In genomic region chr11:5485193-5486011, GRCm38 (mm10) we compare ENCODE assay signal across 8 mouse cellular contexts. TPM values are rescaled to one million over a fixed set of nuclear protein-coding genes. Genes with fewer than 3 reads are reported as not detected.
DNase-seq lines count a peak whose midpoint lies in the region; ATAC-seq lines count a peak whose summit lies in the region.

No protein-coding gene starts in this region.

- H3K4me3 ChIP-seq in embryonic facial prominence, embryonic 11.5 days (ENCODE audit: low read depth, low read length) = peak overlapping the region; percentile 26
- peak overlapping the region; percentile 23 for H3K4me3 ChIP-seq in midbrain, embryonic 11.5 days (ENCODE audit: low read depth, low read length)

- WGBS in embryonic facial prominence, embryonic 11.5 days = 18% methylated on average over 15 of the region's 15 CpGs
- 21% methylated on average over 15 of the region's 15 CpGs for WGBS in midbrain, embryonic 11.5 days

- H3K27ac ChIP-seq in embryonic facial prominence, embryonic 11.5 days (replicated peaks; ENCODE audit: low read depth, low read length) = no peak overlapping the region
- H3K27ac ChIP-seq in midbrain, embryonic 11.5 days (ENCODE audit: low read depth, low read length) = no peak overlapping the region

- H3K4me2 ChIP-seq in embryonic facial prominence, embryonic 11.5 days (ENCODE audit: low read depth, low read length) = peak overlapping the region; percentile 47
- H3K4me2 ChIP-seq in midbrain, embryonic 11.5 days = peak overlapping the region; percentile 46

- DNase-seq in 3134 (ENCODE audit: extremely low read depth, insufficient read length, low spot score) = peak; percentile 69
- DNase-seq in adrenal gland, postnatal 25 days = peak; percentile 79
- DNase-seq in embryonic facial prominence, embryonic 11.5 days (ENCODE audit: low spot score) = peak; percentile 95
- DNase-seq in heart, adult 11 months = peak; percentile 97
- DNase-seq in kidney, adult 11 months = peak; percentile 84
- DNase-seq in left cerebral cortex, postnatal 4 days = peak; percentile 87
- DNase-seq in midbrain, embryonic 11.5 days (ENCODE audit: low spot score, missing footprints) = peak; percentile 98
- DNase-seq in right cerebral cortex, postnatal 4 days = peak; percentile 84

- no peaks in the 10 kb centered on the region for H3K4me1 ChIP-seq in embryonic facial prominence, embryonic 11.5 days (ENCODE audit: control insufficient read depth, insufficient read depth, low read length)
- no peaks in the 10 kb centered on the region for H3K4me1 ChIP-seq in midbrain, embryonic 11.5 days (ENCODE audit: control insufficient read depth, insufficient read depth, low read length)

- H3K36me3 ChIP-seq in embryonic facial prominence, embryonic 11.5 days (replicated peaks; ENCODE audit: control insufficient read depth, insufficient read depth, low read depth, low read length) = no peaks in the 10 kb centered on the region
- H3K36me3 ChIP-seq in midbrain, embryonic 11.5 days (ENCODE audit: control insufficient read depth, insufficient read depth, low read length) = no peaks in the 10 kb centered on the region

- H3K27me3 ChIP-seq in embryonic facial prominence, embryonic 11.5 days (ENCODE audit: control insufficient read depth, insufficient read depth, low read length) = no peaks in the 10 kb centered on the region
- no peaks in the 10 kb centered on the region for H3K27me3 ChIP-seq in midbrain, embryonic 11.5 days (ENCODE audit: control insufficient read depth, insufficient read depth, low read length)

- intact Hi-C loops in left cerebral cortex, postnatal 4 days (cut with DNase I) = loop anchor here (5.0 to 10.0 kb wide), 3 partner anchors 37 to 219 kb away; partner anchors contain the start of gene Xbp1

- peak; percentile 44 for ATAC-seq in embryonic facial prominence, embryonic 11.5 days (replicated peaks; ENCODE audit: insufficient number of reproducible peaks, low FRiP score, low TSS enrichment, low read depth)
- peak; percentile 68 for ATAC-seq in midbrain, embryonic 11.5 days (ENCODE audit: low FRiP score)

- no peaks in the 10 kb centered on the region for H3K9me3 ChIP-seq in embryonic facial prominence, embryonic 11.5 days (replicated peaks; ENCODE audit: control insufficient read depth, low read length)
- no peaks in the 10 kb centered on the region for H3K9me3 ChIP-seq in midbrain, embryonic 11.5 days (ENCODE audit: control insufficient read depth, low read length)

- peak overlapping the region; percentile 46 for H3K9ac ChIP-seq in embryonic facial prominence, embryonic 11.5 days (replicated peaks; ENCODE audit: low read length)
- H3K9ac ChIP-seq in midbrain, embryonic 11.5 days (ENCODE audit: low read length) = peak overlapping the region; percentile 48

RNA-seq across cellular contexts. Expression of gene Xbp1, which starts 35.1 kb away (rescaled TPM):
- 139 and 149 TPM in 2 replicates for total RNA-seq in adrenal gland, postnatal 25 days (2021)
- polyA plus RNA-seq in embryonic facial prominence, embryonic 11.5 days (2014; fragmentation: Nextera tagmentation; extraction: Ambion mirVana) = 152 and 161 TPM in 2 replicates
- 100 to 1,000 TPM in 1 of 2 experiments, 10 to 100 TPM in 1; 91.7 to 110 TPM for total RNA-seq in left cerebral cortex, postnatal 4 days (2021)
- polyA plus RNA-seq in midbrain, embryonic 11.5 days (2014; fragmentation: Nextera tagmentation; extraction: Ambion mirVana) = 126 and 133 TPM in 2 replicates

RNA-seq across cellular contexts. Expression of gene Znrf3, which starts 40.8 kb away (rescaled TPM):
- 25.6 and 43.2 TPM in 2 replicates for total RNA-seq in adrenal gland, postnatal 25 days (2021)
- polyA plus RNA-seq in embryonic facial prominence, embryonic 11.5 days (2014; fragmentation: Nextera tagmentation; extraction: Ambion mirVana) = 11.7 and 12.0 TPM in 2 replicates
- total RNA-seq in left cerebral cortex, postnatal 4 days (2021) = 10 to 100 TPM; 17.6 to 21.0 TPM
- 10.4 and 10.8 TPM in 2 replicates for polyA plus RNA-seq in midbrain, embryonic 11.5 days (2014; fragmentation: Nextera tagmentation; extraction: Ambion mirVana)

RNA-seq across cellular contexts. Expression of gene Ccdc117, which starts 56.6 kb away (rescaled TPM):
- total RNA-seq in adrenal gland, postnatal 25 days (2021) = 28.3 and 30.3 TPM in 2 replicates
- polyA plus RNA-seq in embryonic facial prominence, embryonic 11.5 days (2014; fragmentation: Nextera tagmentation; extraction: Ambion mirVana) = 32.1 and 33.1 TPM in 2 replicates
- 10 to 100 TPM; 10.9 TPM for total RNA-seq in left cerebral cortex, postnatal 4 days (2021)
- polyA plus RNA-seq in midbrain, embryonic 11.5 days (2014; fragmentation: Nextera tagmentation; extraction: Ambion mirVana) = 26.2 and 27.4 TPM in 2 replicates
